Mouse (Mus musculus): Measurements from ENCODE around the gene Elmo3. TPM values are rescaled to one million over a fixed set of nuclear protein-coding genes. Genes with fewer than 3 reads are reported as not detected.

Gene Elmo3
- polyA plus RNA-seq, 1 experiment from 2014 or later = 14.8 TPM

- WGBS = 67% methylated on average over 8 of the region's 8 CpGs
- no peak for ATAC-seq (ENCODE audit: low read depth)
- no peak overlapping the region for H3K4me3 ChIP-seq (ENCODE audit: low read length)
Observed at GRCm38 (mm10) chr8:105353583-105354135, 48.3 kb downstream of the Elmo3 start.

GRCm38 (mm10) chr8:105354549-105354948, 49.1 kb downstream of the Elmo3 start:
- Histone ChIP-seq H3K4me2 (ENCODE audit: low read depth, low read length) (no peak overlapping the region), H3K9ac (ENCODE audit: low read length) (no peak overlapping the region), H3K9me3 (ENCODE audit: control insufficient read depth, low read length) (no peaks in the 10 kb centered on the region), H3K4me3 (ENCODE audit: low read length) (no peak overlapping the region), H3K27me3 (ENCODE audit: control insufficient read depth, insufficient read depth, low read depth, low read length) (no peaks in the 10 kb centered on the region; the same call in 1 of the 2 replicates), H3K27ac (ENCODE audit: low read length) (no peak overlapping the region), H3K36me3 (ENCODE audit: control insufficient read depth, insufficient read depth, low read length) (no peaks in the 10 kb centered on the region; the same call in 1 of the 2 replicates), H3K4me1 (replicated peaks; ENCODE audit: control insufficient read depth, insufficient read depth, low read length) (peaks cover 3% of the 10 kb centered on the region; the same call in 1 of the 2 replicates)
- WGBS = 90% methylated on average over 4 of the region's 4 CpGs
- ATAC-seq (ENCODE audit: low read depth) = no peak

More at GRCm38 (mm10) chr8:105353583-105354135, 48.3 kb downstream of the Elmo3 start:
- Histone ChIP-seq H3K27ac (ENCODE audit: low read length) (no peak overlapping the region), H3K9me3 (ENCODE audit: control insufficient read depth, low read length) (no peaks in the 10 kb centered on the region), H3K4me2 (ENCODE audit: low read depth, low read length) (no peak overlapping the region), H3K9ac (ENCODE audit: low read length) (no peak overlapping the region), H3K27me3 (ENCODE audit: control insufficient read depth, insufficient read depth, low read depth, low read length) (no peaks in the 10 kb centered on the region; the same call in 1 of the 2 replicates), H3K36me3 (ENCODE audit: control insufficient read depth, insufficient read depth, low read length) (no peaks in the 10 kb centered on the region; the same call in 1 of the 2 replicates), H3K4me1 (replicated peaks; ENCODE audit: control insufficient read depth, insufficient read depth, low read length) (peaks cover 3% of the 10 kb centered on the region; the same call in 1 of the 2 replicates)

- Histone ChIP-seq H3K36me3 (ENCODE audit: control insufficient read depth, insufficient read depth, low read length) (no peaks in the 10 kb centered on the region; the same call in 1 of the 2 replicates), H3K27me3 (ENCODE audit: control insufficient read depth, insufficient read depth, low read depth, low read length) (no peaks in the 10 kb centered on the region; the same call in 1 of the 2 replicates), H3K27ac (ENCODE audit: low read length) (no peak overlapping the region), H3K9ac (ENCODE audit: low read length) (no peak overlapping the region), H3K4me1 (replicated peaks; ENCODE audit: control insufficient read depth, insufficient read depth, low read length) (peaks cover under 1% of the 10 kb centered on the region; the same call in 1 of the 2 replicates), H3K4me3 (ENCODE audit: low read length) (no peak overlapping the region), H3K9me3 (ENCODE audit: control insufficient read depth, low read length) (no peaks in the 10 kb centered on the region), H3K4me2 (ENCODE audit: low read depth, low read length) (no peak overlapping the region)
- ATAC-seq (ENCODE audit: low read depth) = no peak
- 68% methylated on average over 26 of the region's 26 CpGs for WGBS
Observed at GRCm38 (mm10) chr8:105355179-105356024, 50.0 kb downstream of the Elmo3 start.

- Histone ChIP-seq H3K36me3 (ENCODE audit: control insufficient read depth, insufficient read depth, low read length) (no peaks in the 10 kb centered on the region; the same call in 1 of the 2 replicates), H3K4me1 (replicated peaks; ENCODE audit: control insufficient read depth, insufficient read depth, low read length) (no peaks in the 10 kb centered on the region; the same call in none of the 2 replicates), H3K9me3 (ENCODE audit: control insufficient read depth, low read length) (no peaks in the 10 kb centered on the region), H3K4me3 (ENCODE audit: low read length) (no peak overlapping the region), H3K27me3 (ENCODE audit: control insufficient read depth, insufficient read depth, low read depth, low read length) (no peaks in the 10 kb centered on the region), H3K9ac (ENCODE audit: low read length) (no peak overlapping the region), H3K27ac (ENCODE audit: low read length) (no peak overlapping the region), H3K4me2 (ENCODE audit: low read depth, low read length) (no peak overlapping the region)
- WGBS = 84% methylated on average over 14 of the region's 14 CpGs
- ATAC-seq (ENCODE audit: low read depth) = no peak
Observed at GRCm38 (mm10) chr8:105356681-105357080, 51.3 kb downstream of the Elmo3 start.

- Histone ChIP-seq H3K9ac (ENCODE audit: low read length) (no peak overlapping the region), H3K4me3 (ENCODE audit: low read length) (no peak overlapping the region), H3K4me1 (replicated peaks; ENCODE audit: control insufficient read depth, insufficient read depth, low read length) (peaks cover 6% of the 10 kb centered on the region), H3K36me3 (ENCODE audit: control insufficient read depth, insufficient read depth, low read length) (no peaks in the 10 kb centered on the region; the same call in 1 of the 2 replicates), H3K9me3 (ENCODE audit: control insufficient read depth, low read length) (no peaks in the 10 kb centered on the region), H3K27me3 (ENCODE audit: control insufficient read depth, insufficient read depth, low read depth, low read length) (no peaks in the 10 kb centered on the region), H3K4me2 (ENCODE audit: low read depth, low read length) (no peak overlapping the region), H3K27ac (ENCODE audit: low read length) (no peak overlapping the region)
- WGBS = 63% methylated on average over 15 of the region's 15 CpGs
- ATAC-seq (ENCODE audit: low read depth) = no peak
Observed at GRCm38 (mm10) chr8:105359208-105359607, 53.8 kb downstream of the Elmo3 start.

- H3K4me2 ChIP-seq (ENCODE audit: low read depth, low read length) = no peak overlapping the region
Observed at GRCm38 (mm10) chr8:105359646-105360045, 54.2 kb downstream of the Elmo3 start.

More at GRCm38 (mm10) chr8:105359646-105360045, 54.2 kb downstream of the Elmo3 start:
- no peak overlapping the region for H3K27ac ChIP-seq (ENCODE audit: low read length)
- WGBS = 43% methylated on average over 4 of the region's 4 CpGs
- ATAC-seq (ENCODE audit: low read depth) = peak; percentile 52; the same call in 1 of the 2 replicates
- H3K36me3 ChIP-seq (ENCODE audit: control insufficient read depth, insufficient read depth, low read length) = no peaks in the 10 kb centered on the region; the same call in 1 of the 2 replicates
- H3K4me1 ChIP-seq (replicated peaks; ENCODE audit: control insufficient read depth, insufficient read depth, low read length) = peaks cover 6% of the 10 kb centered on the region
- no peak overlapping the region for H3K9ac ChIP-seq (ENCODE audit: low read length)
- no peak overlapping the region for H3K4me3 ChIP-seq (ENCODE audit: low read length)
- H3K9me3 ChIP-seq (ENCODE audit: control insufficient read depth, low read length) = no peaks in the 10 kb centered on the region
- H3K27me3 ChIP-seq (ENCODE audit: control insufficient read depth, insufficient read depth, low read depth, low read length) = no peaks in the 10 kb centered on the region

MicroRNAs within 50 kb of the gene (microRNA counts, 519-probe panel; counts per million panel counts)
- microRNA mmu-miR-328 = 2,673 counts per million, percentile 49 among the panel's probes with 10 or more counts

Small RNAs within 50 kb of the gene (microRNA-seq; reads per million reads assigned to microRNA genes)
- gene Gm27320 (not detected), gene Mir328 (206 reads per million, percentile 58 among the genes with 10 or more reads in this experiment)

Other genes starting within 250 kb of the Elmo3 start
- gene Ces3b, start 221.8 kb upstream of the Elmo3 start, polyA plus RNA-seq (2015; fragmentation: Nextera tagmentation; extraction: Ambion mirVana) = not detected in 2 replicates
- gene Ces4a, start 173.8 kb upstream of the Elmo3 start, polyA plus RNA-seq (2015; fragmentation: Nextera tagmentation; extraction: Ambion mirVana) = not detected in 2 replicates
- gene Cbfb, start 134.9 kb upstream of the Elmo3 start, polyA plus RNA-seq (2015; fragmentation: Nextera tagmentation; extraction: Ambion mirVana) = 51.4 and 55.5 TPM in 2 replicates
- 48.8 and 52.9 TPM in 2 replicates for gene D230025D16Rik, start 80.5 kb upstream of the Elmo3 start, polyA plus RNA-seq (2015; fragmentation: Nextera tagmentation; extraction: Ambion mirVana)
- 22.3 and 24.7 TPM in 2 replicates for gene B3gnt9, start 50.4 kb upstream of the Elmo3 start, polyA plus RNA-seq (2015; fragmentation: Nextera tagmentation; extraction: Ambion mirVana)
- 31.5 and 34.2 TPM in 2 replicates for gene Tradd, start 41.0 kb upstream of the Elmo3 start, polyA plus RNA-seq (2015; fragmentation: Nextera tagmentation; extraction: Ambion mirVana)
- gene Fbxl8, start 41.0 kb upstream of the Elmo3 start, polyA plus RNA-seq (2015; fragmentation: Nextera tagmentation; extraction: Ambion mirVana) = 4.9 and 6.6 TPM in 2 replicates
- gene Hsf4, start 35.8 kb upstream of the Elmo3 start, polyA plus RNA-seq (2015; fragmentation: Nextera tagmentation; extraction: Ambion mirVana) = 0.39 and 0.65 TPM in 2 replicates
- gene Nol3, start 29.5 kb upstream of the Elmo3 start, polyA plus RNA-seq (2015; fragmentation: Nextera tagmentation; extraction: Ambion mirVana) = 2.0 and 2.1 TPM in 2 replicates
- gene 4931428F04Rik, start 15.7 kb upstream of the Elmo3 start, polyA plus RNA-seq (2015; fragmentation: Nextera tagmentation; extraction: Ambion mirVana) = 8.3 and 9.5 TPM in 2 replicates
- gene Exoc3l, start 9.5 kb upstream of the Elmo3 start, polyA plus RNA-seq (2015; fragmentation: Nextera tagmentation; extraction: Ambion mirVana) = 34.4 and 35.5 TPM in 2 replicates
- gene E2f4, start 7.9 kb upstream of the Elmo3 start, polyA plus RNA-seq (2015; fragmentation: Nextera tagmentation; extraction: Ambion mirVana) = 69.1 and 76.2 TPM in 2 replicates
- 2.1 and 2.6 TPM in 2 replicates for gene Lrrc29, start 20.7 kb downstream of the Elmo3 start, polyA plus RNA-seq (2015; fragmentation: Nextera tagmentation; extraction: Ambion mirVana)
- gene Tmem208, start 20.8 kb downstream of the Elmo3 start, polyA plus RNA-seq (2015; fragmentation: Nextera tagmentation; extraction: Ambion mirVana) = 115 and 125 TPM in 2 replicates
- 12.7 and 15.8 TPM in 2 replicates for gene Fhod1, start 42.4 kb downstream of the Elmo3 start, polyA plus RNA-seq (2015; fragmentation: Nextera tagmentation; extraction: Ambion mirVana)
- 5.5 and 6.3 TPM in 2 replicates for gene Slc9a5, start 43.2 kb downstream of the Elmo3 start, polyA plus RNA-seq (2015; fragmentation: Nextera tagmentation; extraction: Ambion mirVana)
- 1.1 and 1.5 TPM in 2 replicates for gene Plekhg4, start 67.7 kb downstream of the Elmo3 start, polyA plus RNA-seq (2015; fragmentation: Nextera tagmentation; extraction: Ambion mirVana)
- gene Kctd19, start 107.9 kb downstream of the Elmo3 start, polyA plus RNA-seq (2015; fragmentation: Nextera tagmentation; extraction: Ambion mirVana) = 0.13 and 0.36 TPM in 2 replicates
- gene Lrrc36, start 108.0 kb downstream of the Elmo3 start, polyA plus RNA-seq (2015; fragmentation: Nextera tagmentation; extraction: Ambion mirVana) = 1.5 and 1.6 TPM in 2 replicates
- 83.3 and 110 TPM in 2 replicates for gene Tppp3, start 165.9 kb downstream of the Elmo3 start, polyA plus RNA-seq (2015; fragmentation: Nextera tagmentation; extraction: Ambion mirVana)
- gene Zdhhc1, start 191.3 kb downstream of the Elmo3 start, polyA plus RNA-seq (2015; fragmentation: Nextera tagmentation; extraction: Ambion mirVana) = 48.3 and 48.4 TPM in 2 replicates
- 1.6 and 2.2 TPM in 2 replicates for gene Hsd11b2, start 213.2 kb downstream of the Elmo3 start, polyA plus RNA-seq (2015; fragmentation: Nextera tagmentation; extraction: Ambion mirVana)